Mouse (Mus musculus) heart, adult 2 months (tissue): ENCODE results near the gene Cobll1. TPM values are rescaled to one million over a fixed set of nuclear protein-coding genes. Genes with fewer than 3 reads are reported as not detected.

ENCODE experiments used
- DNase-seq, 2 experiments: peaks; one replicate each; pipeline ENCODE4 v3.0.0; 2021
- H3K27ac ChIP-seq: fragments of 200-600 bp; 2 replicates; pipeline ENCODE4 v1.8.1; 2022
- H3K27me3 ChIP-seq: fragments of 200-500 bp; 2 replicates; pipeline ENCODE4 v1.6.1; 2012; ENCODE audit warnings: mild to moderate bottlenecking, low read length, inconsistent platforms, mixed read lengths; ENCODE audit not compliant: control insufficient read depth, insufficient read depth
- H3K36me3 ChIP-seq: fragments of 200-500 bp; 2 replicates; pipeline ENCODE4 v1.6.1; 2012; ENCODE audit warnings: low read length, inconsistent platforms; ENCODE audit not compliant: control insufficient read depth, insufficient read depth
- H3K4me1 ChIP-seq: fragments of 200-500 bp; 2 replicates; pipeline ENCODE4 v1.6.1; 2011; ENCODE audit warnings: low read length; ENCODE audit not compliant: control insufficient read depth, insufficient read depth
- H3K4me3 ChIP-seq: fragments of 200-600 bp; 2 replicates; pipeline ENCODE4 v1.8.1; 2022
- H3K79me2 ChIP-seq: fragments of 200-500 bp; replicated peaks from 2 replicates; pipeline ENCODE4 v1.6.1; 2012; ENCODE audit warnings: mild to moderate bottlenecking, inconsistent platforms, low read length, moderate library complexity, mixed read lengths; ENCODE audit not compliant: control insufficient read depth, insufficient read depth
- H3K9ac ChIP-seq: fragments of 200-500 bp; 2 replicates; pipeline ENCODE4 v1.6.1; 2012; ENCODE audit warnings: low read depth, mild to moderate bottlenecking, control low read depth, inconsistent platforms, low read length, mixed read lengths
- CTCF ChIP-seq: fragments of 200-600 bp; IDR thresholded peaks from 2 replicates; pipeline ENCODE4 v1.8.1; 2022; ENCODE audit warnings: antibody characterized with exemption, mild to moderate bottlenecking, moderate library complexity
- EP300 ChIP-seq: fragments of 200-500 bp; IDR thresholded peaks from 2 replicates; pipeline ENCODE4 v1.6.1; 2011; ENCODE audit warnings: low read depth, low read length, control low read depth; ENCODE audit not compliant: insufficient read depth
- POLR2A ChIP-seq: fragments of 200-500 bp; IDR thresholded peaks from 2 replicates; pipeline ENCODE4 v1.6.1; 2011; ENCODE audit warnings: mild to moderate bottlenecking, low read depth, low read length, control low read depth; ENCODE audit not compliant: insufficient read depth
- WGBS: fragments of 180-500 bp; shearing (Covaris S2); methylation state at CpG from one replicate; pipeline ENCODE4 v1.1.7; 2018; 5-methylcytosine and 5-hydroxymethylcytosine counted together
- intact Hi-C: fragments of 180-260 bp; cut with DNase I; formaldehyde crosslinking; loops from one replicate; pipeline ENCODE4 v1.15.1; 2025
- polyA plus RNA-seq: library from polyadenylated mRNA; depleted of rRNA; stranded (reverse); fragments of >200 nt; gene quantifications from 2 replicates; pipeline ENCODE4 v1.2.3, GENCODE M21; 2012; rRNA removed
- total RNA-seq, 2 experiments: library from RNA; stranded (reverse); gene quantifications; 2 replicates each; pipeline ENCODE4 v1.2.3; 2021

The Cobll1 gene
- total and polyA plus RNA-seq, 3 experiments, result 19.3 to 76.8 (median 53.3) TPM

GRCm38 (mm10) chr2:65052191-65053012, 186.8 kb downstream of the Cobll1 start:
- intact Hi-C loops, result no loop called here
- no peak overlapping the region for H3K27ac ChIP-seq

GRCm38 (mm10) chr2:65050776-65051175, 188.4 kb downstream of the Cobll1 start:
- Histone ChIP-seq H3K79me2 (no peaks in the 10 kb centered on the region), H3K36me3 (no peaks in the 10 kb centered on the region), H3K27me3 (no peaks in the 10 kb centered on the region), H3K4me1 (no peaks in the 10 kb centered on the region), H3K4me3 (no peak overlapping the region), H3K27ac (no peak overlapping the region), H3K9ac (no peak overlapping the region)
- TF ChIP-seq EP300, result no peak
- TF ChIP-seq CTCF, result no peak
- no peak for TF ChIP-seq POLR2A
- 93% methylated on average over 3 of the region's 3 CpGs for WGBS
- intact Hi-C loops, result no loop called here
- no peak for DNase-seq

More at GRCm38 (mm10) chr2:65052191-65053012, 186.8 kb downstream of the Cobll1 start:
- Histone ChIP-seq H3K4me1 (no peaks in the 10 kb centered on the region), H3K27me3 (no peaks in the 10 kb centered on the region), H3K4me3 (no peak overlapping the region), H3K36me3 (no peaks in the 10 kb centered on the region), H3K79me2 (no peaks in the 10 kb centered on the region), H3K9ac (no peak overlapping the region)
- TF ChIP-seq CTCF, result no peak
- TF ChIP-seq EP300, result no peak
- TF ChIP-seq POLR2A, result no peak
- DNase-seq, result no peak
- WGBS, result 90% methylated on average over 6 of the region's 6 CpGs

GRCm38 (mm10) chr2:65048234-65049017, 190.8 kb downstream of the Cobll1 start:
- no peak overlapping the region for H3K4me3 ChIP-seq
- DNase-seq, result no peak
- intact Hi-C loops, result no loop called here
- H3K36me3 ChIP-seq, result no peaks in the 10 kb centered on the region
- H3K79me2 ChIP-seq, result no peaks in the 10 kb centered on the region
- H3K4me1 ChIP-seq, result no peaks in the 10 kb centered on the region
- 66% methylated on average over 6 of the region's 6 CpGs for WGBS
- TF ChIP-seq POLR2A (no peak), EP300 (no peak), CTCF (no peak)
- H3K27ac ChIP-seq, result no peak overlapping the region
- no peaks in the 10 kb centered on the region for H3K27me3 ChIP-seq
- H3K9ac ChIP-seq, result no peak overlapping the region

Other genes with a start within 250 kb of the Cobll1 start
- gene Grb14, start 214.4 kb downstream of the Cobll1 start, total RNA-seq, result 100 to 1,000 TPM; 191 to 208 TPM
- gene Grb14, start 214.4 kb downstream of the Cobll1 start, polyA plus RNA-seq, result 71.1 and 91.0 TPM in 2 replicates
- 1 to 10 TPM; 1.3 to 1.4 TPM for gene Slc38a11, start 124.6 kb upstream of the Cobll1 start, total RNA-seq
- 1.3 and 2.7 TPM in 2 replicates for gene Slc38a11, start 124.6 kb upstream of the Cobll1 start, polyA plus RNA-seq